Mouse (Mus musculus) lung, postnatal 25 days (tissue): ENCODE measurements around the gene Mpp5.

ENCODE experiments used
- DNase-seq: peaks from one replicate; pipeline ENCODE4 v3.0.0; 2022; ENCODE audit warnings: low spot score

The Mpp5 gene

DNA sequence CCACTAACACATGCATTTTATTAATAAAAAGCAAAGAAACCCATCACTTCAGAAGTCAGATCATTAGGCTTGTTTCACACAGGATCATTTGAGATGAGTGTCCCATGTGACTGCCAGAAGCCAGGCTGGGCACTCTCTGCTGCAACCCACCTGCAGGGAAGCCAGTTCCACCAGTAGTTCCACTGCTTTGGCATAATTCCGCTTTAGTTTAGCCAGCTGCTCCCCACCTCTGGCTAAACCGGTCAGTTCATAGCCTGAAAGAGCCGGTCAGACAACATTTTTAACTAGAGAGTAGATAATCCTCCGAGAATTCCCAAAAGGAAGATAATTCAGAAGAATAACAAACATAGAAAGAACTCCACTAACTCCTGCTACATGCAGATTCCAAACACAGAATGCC lies 99.5 kb downstream of the Mpp5 start:
- DNase-seq = no peak

DNA sequence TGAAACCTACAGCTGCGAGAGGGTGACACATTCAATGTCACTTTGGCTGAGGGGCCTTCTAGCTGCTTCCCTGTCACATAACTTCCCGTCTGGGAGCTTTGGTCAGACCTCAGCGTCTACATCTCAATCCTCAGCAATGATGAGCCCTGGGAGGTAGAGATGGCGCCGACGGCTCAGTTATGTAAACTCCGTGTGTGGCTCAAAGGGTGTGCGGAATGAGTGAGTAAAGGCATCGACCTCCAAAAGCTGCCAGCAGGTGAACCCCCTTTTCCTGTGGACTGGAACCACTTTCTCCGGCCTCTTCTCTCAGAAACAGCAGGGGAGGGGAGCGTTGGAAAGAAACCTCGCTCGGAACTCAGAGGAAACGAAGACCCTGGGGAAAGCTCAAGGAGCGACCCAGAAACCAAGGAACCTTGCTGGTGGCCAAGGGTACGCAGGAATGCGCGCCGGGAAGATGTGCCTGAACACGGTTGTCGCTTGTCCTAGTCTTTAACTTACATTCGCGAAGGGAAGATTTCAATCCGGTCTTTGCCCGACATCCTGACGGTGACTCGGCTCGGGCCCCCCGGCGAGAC lies 112.3 kb downstream of the Mpp5 start:
- DNase-seq = no peak

DNA sequence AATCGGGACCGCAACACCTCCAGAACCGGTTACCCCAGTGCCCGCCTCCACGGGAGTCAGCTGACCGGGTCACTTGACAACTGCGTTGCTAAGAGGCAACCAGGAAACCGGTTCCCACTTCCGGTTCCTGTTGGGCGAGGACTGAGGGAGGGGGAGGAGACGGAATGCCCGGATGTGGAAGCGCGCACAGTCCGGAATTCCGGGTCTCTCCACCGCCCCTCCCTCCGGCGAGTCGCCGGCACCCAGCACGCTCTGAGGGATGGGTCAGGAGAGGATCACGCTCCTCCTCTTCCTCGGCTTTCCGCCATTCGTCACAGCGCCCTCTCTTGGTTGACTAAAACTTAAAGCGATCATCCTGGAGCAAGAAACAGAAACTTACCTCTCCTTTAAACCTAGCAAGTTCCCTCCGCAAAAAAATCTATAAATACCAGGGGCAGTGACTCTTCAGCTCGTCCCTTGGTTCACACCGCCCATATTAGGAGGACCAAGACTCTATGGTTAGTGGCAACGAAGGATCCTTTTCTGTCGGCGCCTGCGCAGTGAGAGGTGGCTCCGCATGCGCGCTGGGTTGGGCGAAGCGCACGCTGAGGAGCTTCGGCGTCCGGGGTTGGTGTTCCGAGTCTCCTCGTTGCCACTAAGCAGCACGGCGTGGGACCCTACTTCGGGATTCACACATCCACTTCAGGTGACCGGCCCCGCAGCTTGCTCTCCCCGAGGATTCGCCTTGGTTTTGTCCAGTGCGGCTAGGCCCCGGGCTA lies 113.0 kb downstream of the Mpp5 start, which contains the start of the genes Atp6v1d and Eif2s1:
Gene Atp6v1d (minus strand): TSS at position 143 of the 758 bp plus-strand sequence.
Gene Eif2s1 (plus strand): TSS at position 324 of the 758 bp plus-strand sequence.
- peak; percentile 99 for DNase-seq

DNA sequence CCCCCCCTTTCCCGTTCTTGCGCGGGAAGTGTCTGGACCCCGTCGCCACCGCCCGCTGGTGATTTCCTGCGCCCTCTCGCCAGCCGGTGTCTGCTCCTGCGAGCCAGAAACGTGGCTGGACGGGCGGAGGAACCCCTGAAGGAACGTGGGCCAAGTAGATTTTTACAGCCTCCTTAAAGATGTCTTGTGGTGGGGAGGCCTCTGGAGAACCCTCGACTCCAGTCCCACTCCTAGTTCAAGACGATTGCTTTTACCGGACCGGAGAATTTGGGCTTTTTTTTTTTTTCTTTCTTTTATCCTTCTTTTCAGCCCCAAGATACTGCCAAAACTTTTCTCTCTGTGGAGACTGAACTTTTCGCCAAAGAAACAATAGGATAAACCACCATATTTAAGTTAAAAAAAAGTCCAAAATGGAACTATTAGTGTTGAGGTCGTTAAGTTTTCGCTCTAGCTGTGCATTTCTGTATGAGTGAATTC lies 113.6 kb downstream of the Mpp5 start:
- no peak for DNase-seq

DNA sequence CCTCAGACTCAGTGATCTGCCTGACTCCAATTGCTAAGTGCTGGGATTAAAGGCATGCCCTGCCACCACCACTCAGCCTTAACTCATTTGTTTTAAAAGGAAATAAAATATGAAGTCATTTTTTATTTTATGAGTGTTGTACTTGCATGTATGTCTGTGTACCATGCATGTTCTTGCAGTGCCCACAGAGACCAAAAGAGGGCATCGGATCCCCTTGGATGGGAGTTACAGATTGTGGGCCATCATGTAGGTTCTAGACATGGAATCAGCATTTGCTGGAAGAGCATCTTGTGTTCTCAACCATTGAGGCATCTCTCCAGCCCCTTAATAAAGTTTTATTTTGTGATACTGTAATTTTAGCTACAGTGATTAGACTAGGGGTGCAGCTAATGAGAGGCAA lies 116.7 kb downstream of the Mpp5 start:
- no peak for DNase-seq

DNA sequence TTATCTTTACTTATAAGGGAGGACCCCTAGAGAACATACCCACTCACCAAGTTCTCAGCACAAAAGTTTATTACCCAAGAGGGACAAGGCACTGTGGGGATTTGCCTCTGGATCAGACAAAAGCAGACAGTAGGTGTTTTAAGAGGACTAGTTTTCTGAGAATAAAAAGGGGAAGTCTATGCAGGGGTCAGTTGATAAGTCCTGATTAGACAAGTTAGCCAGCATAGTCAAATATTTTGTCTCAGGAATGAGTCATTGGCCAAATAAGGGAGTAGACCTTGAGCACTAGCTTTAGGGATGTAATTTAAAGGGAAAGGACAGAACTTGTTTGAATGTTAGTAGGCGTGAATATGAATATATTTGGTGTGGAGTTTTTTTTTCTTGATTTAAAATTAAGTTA lies 119.4 kb downstream of the Mpp5 start:
- no peak for DNase-seq

DNA sequence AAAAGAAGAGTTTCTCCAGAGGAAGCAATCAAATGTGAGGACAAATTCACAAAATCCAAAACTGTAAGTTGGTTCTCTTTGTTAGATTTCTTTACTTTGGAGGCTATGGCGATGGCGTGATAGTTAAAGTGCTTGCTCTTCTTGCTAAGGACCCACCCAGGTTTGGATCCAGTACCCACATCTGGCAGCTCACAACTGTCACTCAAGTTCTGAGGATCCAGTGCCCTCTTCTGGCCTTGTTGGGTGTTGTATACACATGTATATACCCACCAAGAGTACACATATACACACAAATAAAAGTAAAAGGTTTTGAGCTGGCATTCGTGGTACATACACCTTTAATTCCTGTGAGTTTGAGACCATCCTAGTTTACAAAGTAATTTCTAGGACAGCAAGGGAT lies 125.9 kb downstream of the Mpp5 start:
- DNase-seq = no peak

DNA sequence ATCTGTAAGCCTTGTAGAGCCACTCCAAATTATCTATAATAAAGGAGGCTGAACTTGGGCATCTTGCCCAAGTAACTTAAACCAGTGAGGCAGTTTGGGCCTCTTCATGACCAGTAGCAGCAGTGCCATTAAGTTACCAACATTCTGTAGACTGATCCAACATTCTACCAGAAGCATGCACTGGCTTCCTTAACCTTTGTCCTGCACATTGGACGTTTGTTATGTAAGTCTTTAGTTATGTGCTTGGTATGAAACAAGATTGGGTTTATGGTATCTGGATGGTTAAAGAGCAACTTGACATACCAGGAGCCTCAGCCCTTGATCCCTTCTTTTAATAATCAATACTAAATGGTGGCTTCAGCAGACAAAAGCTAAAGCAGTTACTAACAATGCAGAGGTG lies 141.4 kb downstream of the Mpp5 start:
- no peak for DNase-seq
